Mouse (Mus musculus) cerebellum, postnatal 4 days (tissue): ENCODE measurements around the gene Tinf2.

Source experiments
- DNase-seq, 2 experiments: peaks; one replicate each; pipeline ENCODE4 v3.0.0; 2022; ENCODE audit warnings: low spot score in 2 of 2, mixed read lengths in 1 of 2

Gene Tinf2

DNA sequence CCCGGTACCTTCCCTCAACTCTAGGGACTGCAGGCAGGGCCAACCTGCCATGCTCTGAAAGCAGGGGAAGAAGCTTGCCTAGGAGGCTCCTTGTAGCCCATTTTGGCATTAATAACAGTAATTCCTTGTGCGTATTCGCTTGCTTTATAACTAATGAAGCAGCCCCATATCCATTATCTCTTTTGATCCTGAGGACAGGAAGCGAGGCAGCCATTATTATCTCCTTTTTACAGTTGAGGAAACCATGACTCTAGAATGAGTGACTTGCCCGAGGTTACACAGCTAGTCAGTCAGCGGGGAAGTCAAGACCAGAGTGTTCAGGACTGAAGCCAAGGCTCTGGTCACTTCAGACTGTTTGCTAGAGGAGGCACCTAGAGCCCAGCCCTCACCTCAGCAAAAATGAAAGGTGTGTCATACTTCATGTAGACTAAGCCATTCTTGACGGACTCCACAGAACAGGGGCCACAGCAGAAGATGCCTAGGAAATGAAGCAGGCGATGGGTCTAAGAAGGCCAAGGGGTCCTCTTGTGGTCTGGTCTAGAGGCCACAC lies 24.5 kb upstream of the Tinf2 start:
- DNase-seq, result no peak

DNA sequence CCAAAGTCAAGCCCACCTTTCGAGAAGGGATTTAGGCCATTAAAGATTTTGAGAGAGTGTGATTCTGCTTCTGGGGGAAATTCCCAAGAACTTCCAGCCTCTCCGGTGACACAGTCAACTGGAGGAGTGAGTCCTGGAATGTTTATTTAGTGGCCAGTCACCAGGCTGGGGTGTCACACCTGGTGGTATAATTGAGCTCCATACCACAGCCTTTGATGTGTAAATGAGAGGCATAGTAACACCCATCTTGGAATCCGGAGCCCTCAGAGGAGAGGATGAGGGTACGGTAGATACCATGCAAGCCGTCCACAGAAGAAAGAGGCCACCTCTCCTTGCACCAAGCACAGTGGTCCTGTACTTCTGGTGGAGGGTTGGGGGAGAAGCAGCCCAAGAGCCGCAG lies 21.1 kb upstream of the Tinf2 start:
- no peak for DNase-seq

DNA sequence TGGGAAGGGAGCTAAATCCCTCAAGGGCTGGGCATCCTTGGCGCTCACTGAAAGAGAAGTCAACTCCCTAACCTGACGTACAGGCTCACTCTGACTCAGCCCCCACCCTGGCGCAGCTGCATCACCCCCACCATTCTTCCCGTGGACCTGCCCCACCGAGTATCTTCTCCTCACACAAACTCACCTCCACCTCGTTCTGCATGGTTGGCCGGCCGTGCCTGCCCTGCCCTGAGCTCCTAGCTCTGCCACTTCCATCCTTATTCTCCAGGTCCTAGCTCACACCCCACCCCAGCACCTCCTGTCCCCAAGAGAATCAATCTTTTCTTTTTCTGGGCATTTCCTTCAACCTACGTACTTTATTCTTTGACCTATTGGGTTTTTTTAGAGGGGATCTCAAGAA lies 19.5 kb upstream of the Tinf2 start:
- DNase-seq, result no peak

DNA sequence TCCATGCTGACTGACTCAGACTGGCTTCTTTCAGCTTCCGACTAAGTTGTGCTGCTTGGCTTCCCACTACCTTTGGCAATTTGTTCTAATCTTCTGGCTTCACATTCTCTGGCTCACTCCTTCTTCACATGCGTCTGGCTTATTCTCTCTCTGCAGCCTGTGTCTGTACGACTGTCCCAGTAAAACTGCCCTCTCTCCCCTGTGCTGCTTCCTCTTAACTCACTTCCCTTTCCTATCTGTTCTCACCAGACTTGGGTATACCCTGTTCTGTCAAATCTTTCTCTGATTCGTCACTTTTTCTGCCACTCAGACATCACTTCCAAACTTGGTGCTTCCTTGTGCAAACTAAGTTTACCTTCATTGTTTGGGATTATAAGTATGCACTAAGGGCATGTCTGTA lies 15.6 kb upstream of the Tinf2 start:
- DNase-seq, result no peak

DNA sequence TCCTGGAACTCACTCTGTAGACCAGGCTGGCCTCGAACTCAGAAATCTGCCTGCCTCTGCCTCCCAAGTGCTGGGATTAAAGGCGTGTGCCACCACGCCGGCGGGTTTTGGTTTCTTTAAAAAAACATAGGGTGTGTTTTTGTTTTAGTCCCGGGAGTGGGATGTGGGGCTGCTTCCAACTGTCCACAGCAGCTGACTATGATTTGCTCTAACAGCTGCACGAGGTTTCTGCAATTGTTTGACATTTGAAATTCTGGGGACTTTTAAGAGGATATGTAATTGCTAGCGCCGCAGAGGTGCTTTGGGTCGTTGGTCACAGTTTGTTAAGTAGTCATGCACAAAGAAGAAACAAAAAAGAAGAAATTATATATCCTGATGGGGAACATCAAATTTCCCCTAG lies 7.8 kb upstream of the Tinf2 start:
- no peak for DNase-seq

DNA sequence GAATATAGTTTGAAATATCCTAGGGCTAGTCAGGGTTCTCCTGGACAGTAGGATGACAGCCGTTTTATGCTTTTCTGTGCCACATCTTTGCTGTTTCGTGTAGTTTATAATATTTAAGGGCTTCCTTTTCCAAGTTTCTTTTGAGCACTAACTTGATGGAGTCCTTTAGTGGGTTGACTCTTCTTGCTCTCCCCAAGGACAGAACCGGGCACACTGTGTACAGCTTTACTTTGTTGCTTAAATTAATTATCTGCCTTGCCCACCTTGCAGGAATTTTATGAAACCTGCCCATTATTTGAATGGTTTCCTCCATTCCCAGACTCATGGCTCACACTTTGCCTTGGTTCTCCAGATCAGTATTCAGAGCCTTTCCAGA lies 486 bp upstream of the Tinf2 start:
- no peak for DNase-seq

DNA sequence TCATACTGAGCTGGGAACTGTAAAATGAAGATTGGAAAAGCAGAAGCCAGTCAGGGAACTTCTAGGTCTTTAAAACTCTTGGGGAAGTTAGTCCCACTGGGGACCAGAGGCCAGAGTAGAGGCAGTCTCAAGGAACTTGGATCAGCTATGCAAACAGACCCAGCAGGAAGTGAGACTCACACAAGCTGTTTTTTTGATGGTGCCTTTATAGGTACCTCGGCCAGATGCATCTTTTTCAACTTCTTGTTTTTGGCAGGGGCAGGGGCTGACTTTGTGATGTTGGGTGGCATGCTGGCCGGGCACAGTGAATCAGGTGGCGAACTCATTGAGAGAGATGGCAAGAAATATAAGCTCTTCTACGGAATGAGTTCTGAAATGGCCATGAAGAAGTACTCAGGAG lies 4.0 kb downstream of the Tinf2 start:
- DNase-seq, result no peak

DNA sequence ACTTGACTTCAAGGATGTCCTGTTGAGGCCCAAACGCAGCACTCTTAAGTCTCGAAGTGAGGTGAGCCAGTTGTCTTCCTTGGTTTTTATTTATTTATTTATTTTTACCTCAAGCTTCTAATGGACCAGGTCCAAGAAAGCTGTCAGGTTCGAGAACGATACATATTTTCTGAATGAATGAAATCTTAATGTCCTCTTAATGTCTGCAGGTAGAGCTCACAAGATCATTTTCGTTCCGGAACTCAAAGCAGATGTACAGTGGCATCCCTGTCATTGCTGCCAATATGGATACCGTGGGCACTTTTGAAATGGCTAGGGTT lies 8.9 kb downstream of the Tinf2 start:
- DNase-seq, result no peak

DNA sequence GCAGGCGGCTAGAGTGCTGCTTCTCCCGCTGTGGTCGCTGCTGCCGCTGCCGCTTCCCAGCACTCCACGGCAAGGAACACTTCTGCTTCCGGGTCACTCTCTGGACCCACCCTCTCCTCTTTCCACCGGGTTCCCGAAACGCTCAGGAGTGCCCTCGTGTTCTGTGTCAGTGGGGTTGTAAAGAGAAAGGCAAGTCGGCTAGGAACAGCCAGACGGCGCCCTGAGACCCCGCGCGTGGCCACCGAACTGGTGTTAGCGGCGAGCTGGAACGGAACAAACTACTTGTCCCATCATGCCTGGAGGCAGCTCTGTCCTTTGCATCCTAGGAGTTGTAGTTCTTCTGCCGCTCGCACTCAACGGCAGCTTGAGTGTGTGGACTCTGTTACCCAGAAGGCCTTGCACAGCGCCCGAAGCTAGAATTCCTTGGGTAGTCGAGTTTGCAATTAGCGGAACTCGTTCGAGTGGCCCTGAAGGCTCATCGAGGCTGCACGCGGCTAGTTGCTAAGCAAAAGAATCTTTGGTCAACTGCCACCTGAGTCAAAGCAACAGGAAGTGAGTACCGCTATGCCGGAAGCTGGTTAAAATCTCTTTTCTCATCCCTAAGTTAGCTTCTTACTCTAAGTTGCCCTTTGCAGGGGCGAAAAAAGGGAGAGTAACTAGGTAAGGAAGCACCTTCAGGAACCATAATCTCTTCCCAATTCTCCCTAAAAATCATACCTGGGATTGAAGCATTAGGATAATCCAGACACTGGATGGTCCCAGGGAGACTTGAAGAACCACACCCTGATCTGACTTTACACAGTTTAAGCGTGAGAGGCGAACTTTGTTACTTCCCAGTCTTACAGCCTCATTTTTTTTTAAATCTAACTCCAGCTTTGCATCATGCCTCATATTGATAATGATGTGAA lies 9.5 kb downstream of the Tinf2 start, which contains the start of the genes Gmpr2 and Nedd8:
TSS of gene Gmpr2 (plus strand) at position 109 of the 908 bp plus-strand sequence.
TSS of gene Nedd8 (minus strand) at position 292 of the 908 bp plus-strand sequence.
- DNase-seq, result peak; percentile 51 to 84

DNA sequence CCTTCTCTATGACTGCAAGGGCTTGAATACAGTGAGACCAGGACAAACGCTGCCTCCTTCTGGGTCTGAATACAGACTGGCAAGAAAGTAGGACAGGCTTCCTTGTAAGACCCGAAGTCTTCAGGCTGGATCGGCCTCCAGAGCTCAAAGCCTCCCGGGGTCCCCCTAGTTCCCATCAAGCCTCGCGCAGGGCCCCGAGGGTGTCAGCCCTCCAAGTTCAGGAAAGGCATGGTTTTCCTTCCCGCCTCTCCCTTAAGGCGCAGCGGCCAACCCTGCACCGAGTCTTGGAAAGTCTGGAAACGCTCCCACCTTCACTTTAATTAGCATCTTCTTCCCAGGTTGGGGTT lies 10.2 kb downstream of the Tinf2 start:
- DNase-seq, result no peak

DNA sequence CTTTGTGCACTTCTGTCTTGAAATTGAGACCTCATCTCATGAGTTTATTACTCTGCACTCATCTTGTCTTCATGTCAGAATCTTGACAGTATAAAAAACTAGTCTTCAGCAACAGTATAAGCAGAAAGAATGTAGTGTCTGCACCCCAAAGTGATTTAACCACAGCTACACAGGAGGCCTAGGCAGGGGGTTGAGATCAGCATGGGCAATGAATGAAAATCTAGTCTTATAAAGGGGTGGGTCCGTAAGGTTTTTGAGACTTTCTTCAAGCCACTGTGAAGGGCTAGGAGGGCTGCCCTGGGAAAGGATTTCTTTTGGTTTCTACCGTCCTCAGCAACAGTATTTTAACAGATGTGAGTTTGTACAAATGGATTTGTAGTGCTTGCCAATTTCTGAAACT lies 21.0 kb downstream of the Tinf2 start:
- no peak for DNase-seq

DNA sequence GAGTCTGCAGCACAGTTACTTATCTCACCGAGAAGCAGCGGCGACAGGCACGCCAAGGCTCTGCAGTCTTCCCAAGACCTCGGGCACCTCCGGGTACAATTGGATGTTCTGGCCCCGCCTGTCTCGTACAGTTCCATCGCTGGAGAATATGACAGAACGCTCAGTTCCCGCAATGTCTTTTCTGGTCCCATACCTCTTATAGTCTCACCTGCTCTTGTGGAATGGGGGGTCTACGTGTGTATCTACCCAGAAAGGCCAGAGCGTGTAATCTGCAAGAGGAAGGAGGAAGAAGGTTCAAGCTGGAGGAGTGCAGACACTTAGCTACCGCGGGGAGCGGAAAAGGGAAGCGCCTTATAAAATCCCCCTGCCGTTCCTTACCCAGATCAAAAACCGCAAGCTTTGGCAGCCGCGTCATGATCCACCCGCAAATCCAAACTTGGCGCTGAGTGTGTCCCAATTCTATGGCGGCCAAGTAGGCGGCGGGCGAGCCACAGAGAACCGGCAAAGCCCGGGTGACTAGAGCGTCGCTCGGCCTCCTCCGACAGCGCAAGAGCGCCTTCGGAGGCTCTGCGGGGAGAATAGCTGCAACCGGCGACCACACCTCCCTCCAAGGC lies 21.6 kb downstream of the Tinf2 start, which contains the start of gene Mdp1:
TSS of gene Mdp1 (minus strand) at position 549 of the 614 bp plus-strand sequence.
- peak; percentile 52 to 73 for DNase-seq

DNA sequence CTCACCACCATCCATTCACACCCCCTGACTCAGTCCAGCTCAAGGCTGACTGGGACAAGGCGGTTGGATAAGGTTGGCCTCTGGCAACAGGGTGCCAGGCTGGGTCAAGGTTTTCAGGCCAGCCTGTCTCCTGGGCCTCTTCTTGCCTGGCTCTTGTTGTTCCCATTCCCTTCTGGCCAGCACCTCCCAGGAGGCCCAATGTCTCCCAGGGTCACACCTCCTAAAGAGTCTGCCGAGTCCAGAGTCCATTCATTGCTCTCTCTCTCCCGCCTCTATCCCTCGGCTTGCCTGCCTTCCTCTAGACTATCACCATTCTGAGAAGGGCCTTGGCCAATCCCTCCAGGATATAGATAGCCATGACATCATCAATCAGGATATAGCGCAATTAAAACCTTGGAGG lies 23.6 kb downstream of the Tinf2 start:
- no peak for DNase-seq

DNA sequence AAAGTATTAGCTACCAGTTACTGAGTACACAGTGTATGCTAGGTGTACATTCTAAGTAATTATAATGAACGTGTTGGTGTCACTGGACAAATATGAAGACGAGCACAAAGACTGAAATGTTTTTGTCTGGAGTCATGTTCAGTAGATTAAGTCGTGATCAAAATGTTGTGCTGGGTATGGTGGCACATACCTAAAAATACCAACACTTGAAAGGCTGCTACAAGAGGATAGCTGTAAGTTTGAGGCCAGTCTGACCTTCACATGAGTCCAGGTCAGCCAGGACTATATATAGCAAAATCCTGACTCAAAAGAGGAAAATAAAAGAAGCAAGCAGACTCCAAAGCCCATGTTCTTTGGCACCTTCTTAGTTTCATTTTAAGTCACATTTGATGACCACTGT lies 24.7 kb downstream of the Tinf2 start:
- no peak for DNase-seq

DNA sequence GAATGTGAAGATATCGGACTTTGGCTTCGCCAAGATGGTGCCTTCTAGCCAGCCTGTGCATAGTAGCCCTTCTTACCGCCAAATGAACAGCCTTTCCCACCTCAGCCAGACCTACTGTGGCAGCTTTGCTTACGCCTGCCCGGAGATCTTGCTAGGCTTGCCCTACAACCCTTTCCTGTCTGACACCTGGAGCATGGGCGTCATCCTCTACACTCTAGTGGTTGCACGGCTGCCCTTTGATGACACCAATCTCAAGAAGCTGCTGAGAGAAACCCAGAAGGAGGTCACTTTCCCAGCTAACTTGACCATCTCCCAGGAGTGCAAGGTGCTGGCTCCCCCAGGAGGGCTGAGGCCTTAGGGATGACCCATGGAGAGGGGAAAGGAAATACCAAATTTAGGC lies 30.1 kb downstream of the Tinf2 start:
- DNase-seq, result no peak

DNA sequence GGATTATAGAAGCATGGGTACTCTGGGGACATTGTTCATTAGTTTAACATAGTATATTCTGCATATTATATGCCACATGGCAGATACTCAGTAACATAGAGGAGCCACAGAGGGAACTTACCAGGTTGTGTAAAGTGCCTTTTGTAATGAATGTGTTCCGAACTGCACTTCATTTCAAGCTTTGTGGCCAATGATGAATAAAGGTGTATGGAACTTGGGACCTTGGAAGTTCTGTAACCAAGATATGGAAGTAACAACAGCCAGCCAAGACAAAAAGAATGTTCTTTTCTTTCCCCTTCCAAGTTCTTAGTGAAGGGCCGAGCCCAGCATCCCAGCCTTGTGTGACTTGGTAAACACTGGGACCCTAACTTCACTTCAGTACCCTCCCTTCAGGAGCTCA lies 31.7 kb downstream of the Tinf2 start, which contains the start of gene Tssk4:
TSS of gene Tssk4 (plus strand) at position 301 of the 400 bp plus-strand sequence.
- no peak for DNase-seq

DNA sequence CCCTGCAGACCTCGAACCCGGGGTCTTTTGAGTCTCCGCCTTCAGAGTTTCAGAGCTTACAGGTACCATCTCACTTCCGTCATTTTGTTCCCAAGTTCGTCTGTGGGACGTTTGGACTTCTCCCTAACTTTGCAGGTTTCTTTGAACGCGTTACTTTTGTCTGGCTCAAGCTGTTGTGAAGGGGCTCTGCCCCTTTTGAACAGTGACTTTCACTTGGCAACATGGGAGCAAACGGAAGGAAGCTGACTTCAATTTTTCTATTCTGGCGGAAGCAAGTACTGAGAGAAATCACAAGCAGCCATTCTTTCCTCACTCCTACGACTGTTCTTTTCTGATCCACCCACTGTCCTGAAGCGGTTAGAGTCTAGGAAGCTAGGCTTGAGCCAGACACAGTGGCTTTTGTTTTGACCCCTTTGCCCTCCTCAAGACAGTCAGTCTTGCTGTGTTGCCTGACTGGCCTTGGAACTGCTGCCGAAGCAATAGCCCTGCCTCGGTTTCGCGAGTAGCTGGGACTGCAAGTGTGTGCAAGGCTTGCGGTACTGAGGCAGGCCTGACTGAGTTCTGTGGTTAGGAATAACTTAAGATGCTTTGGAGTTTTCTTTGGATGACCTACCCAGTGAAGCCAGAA lies 37.2 kb downstream of the Tinf2 start:
- no peak for DNase-seq

DNA sequence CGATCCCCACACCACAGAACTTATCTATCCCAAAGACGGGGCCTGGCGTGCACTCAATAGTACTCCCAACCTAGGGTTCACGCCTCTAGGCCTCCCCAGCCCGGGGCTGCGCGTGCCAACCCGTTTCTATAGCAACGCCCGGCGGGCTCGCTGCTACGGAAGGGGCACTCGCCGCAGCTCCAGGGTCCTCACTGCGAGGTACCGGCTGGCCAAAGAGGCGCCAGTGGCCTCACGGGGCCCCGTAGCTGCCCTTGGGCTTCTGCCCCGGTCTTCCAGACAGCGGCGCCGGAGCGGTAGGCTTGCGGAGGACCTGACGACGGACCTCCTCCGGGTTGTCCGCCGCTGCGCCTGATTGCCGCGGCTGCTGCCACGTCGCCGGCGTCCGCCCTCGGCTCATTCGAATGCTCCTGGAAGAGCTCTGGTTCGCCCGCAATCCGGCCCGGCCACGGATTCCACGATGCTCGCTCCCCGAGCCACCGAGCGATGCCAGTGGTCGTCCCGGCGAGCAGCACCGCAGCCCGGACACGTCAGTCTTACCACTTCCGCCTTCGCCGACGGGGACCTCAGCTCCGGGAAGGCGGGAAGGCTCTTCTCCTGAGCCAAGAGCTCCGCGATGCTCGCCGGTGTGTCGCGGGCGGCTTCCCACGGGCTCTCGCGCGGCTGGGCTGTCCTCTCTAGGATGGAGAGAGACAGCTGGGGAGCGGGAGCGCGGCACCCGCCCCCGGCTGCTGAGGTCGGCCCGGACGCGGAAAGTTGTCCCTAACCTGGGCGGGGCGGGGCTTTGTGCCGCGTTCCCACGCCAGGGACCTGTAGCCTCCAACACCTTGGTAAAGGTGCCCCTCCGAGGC lies 38.3 kb downstream of the Tinf2 start, which contains the start of gene Tm9sf1:
TSS of gene Tm9sf1 (minus strand) at position 747 of the 848 bp plus-strand sequence.
- peak; percentile 53 to 72 for DNase-seq

DNA sequence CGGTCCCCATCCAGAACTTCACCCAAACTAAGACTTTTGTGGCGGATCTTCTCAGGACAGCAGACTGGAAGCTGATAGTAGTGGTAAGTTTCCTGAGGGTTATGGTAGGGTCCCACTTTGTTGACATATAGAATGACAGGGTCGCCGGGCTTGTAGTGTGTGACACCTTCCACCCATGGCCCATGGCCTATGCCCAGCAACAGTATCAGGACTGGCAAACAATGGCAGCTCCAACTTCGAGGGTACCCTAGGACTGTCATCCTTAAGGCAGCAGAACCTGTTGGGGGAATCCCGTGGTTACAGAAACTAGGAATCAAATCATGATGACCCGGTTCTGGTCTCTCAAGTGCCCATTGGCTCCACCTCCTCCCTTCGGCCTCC lies 39.0 kb downstream of the Tinf2 start:
- DNase-seq, result no peak

DNA sequence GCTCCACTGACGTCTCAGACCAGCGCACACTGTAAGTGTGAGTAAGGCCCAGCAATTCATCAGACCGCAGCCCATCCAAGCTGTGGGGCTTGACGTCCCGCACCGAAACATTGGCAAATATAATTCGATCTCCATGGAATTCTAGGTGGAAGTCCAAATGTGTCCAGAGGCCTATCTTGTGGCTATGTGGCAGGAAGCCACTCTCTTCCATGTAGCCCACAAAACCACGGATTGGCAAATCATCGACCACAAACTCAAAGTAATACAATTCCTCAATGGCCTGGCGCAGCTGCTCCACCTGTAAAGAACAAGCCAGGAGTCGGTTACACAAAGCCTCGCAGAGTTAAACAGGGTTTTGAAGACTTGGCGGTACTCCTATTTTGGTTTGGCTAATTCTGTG lies 40.3 kb downstream of the Tinf2 start:
- DNase-seq, result no peak

DNA sequence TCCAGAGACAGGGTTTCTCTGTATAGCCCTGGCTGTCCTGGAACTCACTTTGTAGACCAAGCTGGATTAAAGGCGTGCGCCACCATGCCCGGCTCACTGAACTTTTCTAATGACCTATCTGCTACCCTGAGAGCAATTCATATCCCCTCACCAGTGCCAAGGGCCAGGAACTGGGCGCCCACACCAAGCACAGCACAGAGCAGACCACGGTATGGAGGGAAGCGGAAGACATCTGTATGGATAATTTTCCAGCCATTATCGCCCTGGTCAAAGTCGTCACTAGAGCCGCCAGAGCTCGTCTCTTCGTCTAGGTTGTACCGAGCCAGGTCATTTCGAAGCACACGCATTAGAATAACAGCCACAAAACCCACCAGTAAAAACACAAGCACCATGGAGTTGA lies 40.8 kb downstream of the Tinf2 start:
- DNase-seq, result no peak

DNA sequence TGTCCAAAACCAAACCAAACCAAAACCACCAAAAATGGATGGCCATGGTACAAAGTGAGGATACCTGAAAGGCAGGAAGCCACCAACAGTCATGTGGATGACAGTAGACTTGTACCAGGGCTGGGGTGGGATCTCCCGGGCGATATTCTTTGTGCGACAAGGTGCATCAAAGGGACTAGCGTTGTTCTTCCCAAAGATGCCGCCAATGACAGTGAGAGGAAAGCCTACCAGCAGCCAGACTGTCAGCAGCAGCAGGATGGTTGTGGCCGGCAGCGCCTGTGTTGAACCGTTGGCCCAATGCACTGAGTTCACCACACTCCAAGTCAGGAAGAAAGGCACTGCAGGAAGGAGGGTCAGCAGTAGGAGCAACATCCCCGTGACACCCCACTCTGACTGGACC lies 43.8 kb downstream of the Tinf2 start, which contains the start of gene Gm49378:
TSS of gene Gm49378 (minus strand) at position 101 of the 400 bp plus-strand sequence.
- DNase-seq, result no peak
